Mouse (Mus musculus): Measurements from ENCODE around the gene Soga1. TPM values are rescaled to one million over a fixed set of nuclear protein-coding genes. Genes with fewer than 3 reads are reported as not detected.

Gene Soga1
- total RNA-seq, 2 experiments from 2014 or later: 2.8 to 4.5 TPM

- intact Hi-C loops (cut with DNase I): no loop called here
- no peak for TF ChIP-seq CTCF (IDR thresholded peaks at IDR 0.05)
- DNase-seq: no peak
Measured at GRCm38 (mm10) chr2:157010634-157011310, 68.3 kb downstream of the Soga1 start.

GRCm38 (mm10) chr2:157010121-157010520 is 68.9 kb downstream of the Soga1 start:
- TF ChIP-seq CTCF (IDR thresholded peaks at IDR 0.05): no peak
- Histone ChIP-seq H3K27ac (0 out of 2 replicates have a peak overlapping the region, but pooled peaks have one; percentile 12), H3K4me3 (no peak overlapping the region)
- DNase-seq: no peak
- intact Hi-C loops (cut with DNase I): no loop called here

More at GRCm38 (mm10) chr2:157010634-157011310, 68.3 kb downstream of the Soga1 start:
- H3K4me3 ChIP-seq: no peak overlapping the region
- H3K27ac ChIP-seq: 0 out of 2 replicates have a peak overlapping the region, but pooled peaks have one; percentile 10

- TF ChIP-seq CTCF (IDR thresholded peaks at IDR 0.05): no peak
- Histone ChIP-seq H3K27ac (no peak overlapping the region), H3K4me3 (no peak overlapping the region)
- intact Hi-C loops (cut with DNase I): no loop called here
- DNase-seq: no peak
Measured at GRCm38 (mm10) chr2:157008509-157008908, 70.5 kb downstream of the Soga1 start.

GRCm38 (mm10) chr2:157007234-157007596 is 71.8 kb downstream of the Soga1 start:
- TF ChIP-seq CTCF (IDR thresholded peaks at IDR 0.05): no peak
- peak overlapping the region; percentile 78 for H3K4me3 ChIP-seq
- intact Hi-C loops (cut with DNase I): no loop called here
- peak overlapping the region; percentile 83 for H3K27ac ChIP-seq
- DNase-seq: no peak

GRCm38 (mm10) chr2:157006511-157007233 is 72.4 kb downstream of the Soga1 start, which contains the start of gene Dsn1:
Dsn1 (minus strand) TSS chr2:157007154.
- intact Hi-C loops (cut with DNase I): no loop called here
- peak within 1 kb of the TSS; percentile 78 for H3K4me3 ChIP-seq
- TF ChIP-seq CTCF (IDR thresholded peaks at IDR 0.05): no peak
- H3K27ac ChIP-seq: peak within 1 kb of the TSS; percentile 83
- DNase-seq: peak; percentile 92

GRCm38 (mm10) chr2:157002321-157002720 is 76.7 kb downstream of the Soga1 start:
- intact Hi-C loops (cut with DNase I): no loop called here
- DNase-seq: no peak
- no peak overlapping the region for H3K27ac ChIP-seq
- no peak for TF ChIP-seq CTCF (IDR thresholded peaks at IDR 0.05)
- H3K4me3 ChIP-seq: no peak overlapping the region

- Histone ChIP-seq H3K27ac (no peak overlapping the region), H3K4me3 (no peak overlapping the region)
- DNase-seq: no peak
- intact Hi-C loops (cut with DNase I): loop anchor here (10.0 kb wide), 1 partner anchor 193 kb away; no protein-coding TSS in a partner anchor
- TF ChIP-seq CTCF (IDR thresholded peaks at IDR 0.05): no peak
Measured at GRCm38 (mm10) chr2:156998263-156998662, 80.8 kb downstream of the Soga1 start.

GRCm38 (mm10) chr2:156996576-156996975 is 82.5 kb downstream of the Soga1 start:
- no peak overlapping the region; the same call in 1 of the 2 replicates for H3K27ac ChIP-seq
- peak; percentile 64 for DNase-seq
- H3K4me3 ChIP-seq: no peak overlapping the region
- intact Hi-C loops (cut with DNase I): loop anchor here (1.0 to 10.0 kb wide), 3 partner anchors 91 to 192 kb away; no protein-coding TSS in a partner anchor
- TF ChIP-seq CTCF (IDR thresholded peaks at IDR 0.05): peak; percentile 87

GRCm38 (mm10) chr2:156991470-156992319 is 87.4 kb downstream of the Soga1 start, which contains the start of gene Ndrg3:
Ndrg3 (minus strand) TSS chr2:156992056.
- peak; percentile 98 for DNase-seq
- intact Hi-C loops (cut with DNase I): loop anchor here (10.0 kb wide), 1 partner anchor 187 kb away; no protein-coding TSS in a partner anchor
- H3K4me3 ChIP-seq: peak within 1 kb of the TSS; percentile 100
- peak; percentile 51 for TF ChIP-seq CTCF (IDR thresholded peaks at IDR 0.05)
- peak within 1 kb of the TSS; percentile 93 for H3K27ac ChIP-seq

GRCm38 (mm10) chr2:156990727-156991431 is 88.2 kb downstream of the Soga1 start:
- peak; percentile 32 for DNase-seq
- Histone ChIP-seq H3K4me3 (peak overlapping the region; percentile 100), H3K27ac (peak overlapping the region; percentile 93)
- no peak for TF ChIP-seq CTCF (IDR thresholded peaks at IDR 0.05)
- intact Hi-C loops (cut with DNase I): loop anchor here (10.0 kb wide), 1 partner anchor 186 kb away; no protein-coding TSS in a partner anchor

GRCm38 (mm10) chr2:156987316-156987715 is 91.7 kb downstream of the Soga1 start:
- intact Hi-C loops (cut with DNase I): no loop called here
- H3K27ac ChIP-seq: no peak overlapping the region
- no peak overlapping the region for H3K4me3 ChIP-seq
- no peak for DNase-seq
- TF ChIP-seq CTCF (IDR thresholded peaks at IDR 0.05): no peak
